Mouse (Mus musculus) kidney, adult 10 weeks (tissue): Measurements from ENCODE around the gene Zbtb41. TPM values are rescaled to one million over a fixed set of nuclear protein-coding genes. Genes with fewer than 3 reads are reported as not detected.

Experiments
- polyA plus RNA-seq: library from polyadenylated mRNA; stranded (reverse); fragments of 350-450 nt; fragmentation: Illumina TruSeq; extraction: RNeasy Lipid Tissue Mini Kit (QIAGEN cat#74804); gene quantifications from one replicate; pipeline ENCODE4 v1.2.3, GENCODE M21; 2014; ENCODE audit warnings: low read depth, low replicate concordance

Gene Zbtb41
- 63.9 TPM for polyA plus RNA-seq

GRCm38 (mm10) chr1:139421875-139422791 is at the start of gene Zbtb41:
Gene Zbtb41 (plus strand): TSS chr1:139422288.

GRCm38 (mm10) chr1:139376638-139377286 is 45.3 kb upstream of the Zbtb41 start, which contains the start of gene Crb1:
Gene Crb1 (minus strand): TSS chr1:139377100.

GRCm38 (mm10) chr1:139454340-139455225 is 32.5 kb downstream of the Zbtb41 start, which contains the start of gene Aspm:
Gene Aspm (plus strand): TSS chr1:139454772.

DNA sequence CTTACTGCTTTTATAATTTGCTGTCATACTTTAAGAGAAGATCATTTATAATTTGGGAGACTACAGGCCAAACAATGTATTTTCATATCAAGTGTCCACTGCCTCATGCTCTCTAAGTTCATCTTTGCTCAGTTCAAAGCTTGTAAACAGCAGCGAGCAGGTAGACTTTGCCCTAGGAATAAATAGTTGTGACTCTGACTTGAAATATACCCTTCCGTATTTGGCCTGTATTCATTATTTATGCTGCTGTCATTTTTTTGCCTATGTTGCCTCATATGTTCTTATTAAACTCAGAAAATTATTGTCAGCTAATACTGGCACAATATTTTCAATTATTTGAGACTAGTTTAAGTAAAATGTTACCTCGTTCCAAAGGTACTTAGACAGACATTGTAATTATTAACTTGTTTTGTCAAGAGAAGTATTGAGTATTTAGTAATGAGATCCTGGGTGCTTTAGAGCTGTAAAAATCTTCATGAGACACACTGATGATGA is 79.2 kb downstream of the Zbtb41 start, which contains the start of gene F13b:
Gene F13b, plus strand, starts transcription at position 445 of the 495 bp plus-strand sequence.

Other genes starting within 250 kb of the Zbtb41 start
- gene Crb1, start 45.2 kb upstream of the Zbtb41 start, polyA plus RNA-seq, result 0.36 TPM
- 0.24 TPM for gene Aspm, start 32.5 kb downstream of the Zbtb41 start, polyA plus RNA-seq
- 331 TPM for gene F13b, start 79.4 kb downstream of the Zbtb41 start, polyA plus RNA-seq
- not detected for gene Cfhr1, start 138.0 kb downstream of the Zbtb41 start, polyA plus RNA-seq